Mouse (Mus musculus) small intestine, adult 2 months (tissue): ENCODE data around the gene Stx7.
"Not testable (repeated sequence)": the region's sequence is repeated elsewhere in the genome, so short reads cannot be mapped to it uniquely, and the experiment has no call there.

Experiments used
- CTCF ChIP-seq: fragments of 200-500 bp; IDR thresholded peaks from 2 replicates; pipeline ENCODE4 v1.5.1; 2012; ENCODE audit warnings: low read depth, mild to moderate bottlenecking, control low read depth, inconsistent platforms, low read length, moderate library complexity, mixed read lengths; ENCODE audit not compliant: insufficient replicate concordance, insufficient read length; ENCODE audit errors: extremely low read depth
- POLR2A ChIP-seq: fragments of 200-500 bp; IDR thresholded peaks from 2 replicates; pipeline ENCODE4 v1.6.1; 2012; ENCODE audit warnings: low read depth, mild to moderate bottlenecking, control low read depth, inconsistent platforms, low read length, moderate library complexity

DNA sequence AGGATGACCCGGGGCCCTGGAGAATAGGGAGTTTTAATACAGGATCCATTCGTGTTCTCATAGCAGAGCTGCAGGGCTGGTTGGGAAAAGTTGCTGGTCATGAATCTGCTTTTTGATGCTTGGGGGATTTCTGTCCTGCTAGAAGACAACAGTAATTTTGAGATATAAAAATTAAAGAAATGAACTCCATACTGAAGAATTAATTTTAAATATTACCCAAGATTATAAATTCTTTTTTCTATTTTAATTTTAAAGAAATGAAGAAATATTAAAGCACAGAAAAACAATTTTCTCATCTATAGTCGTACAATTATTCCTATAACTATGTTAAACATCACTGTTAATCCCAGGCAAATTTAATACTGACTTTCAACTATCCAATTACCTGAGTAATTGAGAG, 47.3 kb upstream of the Stx7 start, which contains the start of gene Taar8c:
- not testable (repeated sequence) for TF ChIP-seq POLR2A, CTCF
